Mouse (Mus musculus): ENCODE measurements at regions not wholly inside any gene's neighbourhood (a gene's known extent, or its start where the extent isn't known, plus 50 kb on each side); places are given as distances from the start of the nearest gene placed in this dataset.
A peak's percentile ranks its signal among the peaks of the same experiment; 100 is the strongest.

DNA sequence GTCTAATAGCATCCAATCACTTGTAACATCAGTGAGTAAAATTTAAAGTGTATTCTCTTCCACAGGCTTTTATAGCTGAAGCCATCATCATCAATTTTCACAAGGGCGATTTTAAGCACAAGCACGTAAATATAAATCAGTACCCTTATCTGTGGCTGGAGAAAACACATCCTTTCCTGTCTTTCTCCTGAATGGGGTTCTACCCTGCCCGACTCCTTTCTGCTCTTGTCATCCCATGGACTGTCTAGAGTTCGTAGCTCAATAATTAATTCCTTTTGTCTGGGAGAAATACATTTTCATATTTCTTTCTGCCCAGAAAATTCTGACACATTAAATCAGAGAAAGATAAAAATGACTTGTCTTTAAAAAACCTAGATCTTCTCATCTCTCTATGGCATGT, 482.7 kb upstream of the Gpc5 start:
- Histone ChIP-seq H3K9ac (ENCODE audit: low read depth, low read length) (no peak overlapping the region), H3K36me3 (ENCODE audit: control insufficient read depth, insufficient read depth, low read length) (no peaks in the 10 kb centered on the region), H3K4me2 (replicated peaks; ENCODE audit: low read depth, low read length) (no peak overlapping the region), H3K27ac (ENCODE audit: low read depth, low read length) (no peak overlapping the region), H3K27me3 (ENCODE audit: control insufficient read depth, insufficient read depth, low read length) (no peaks in the 10 kb centered on the region), H3K4me1 (ENCODE audit: control insufficient read depth, insufficient read depth, low read length) (no peaks in the 10 kb centered on the region), H3K9me3 (ENCODE audit: control insufficient read depth, low read length) (no peaks in the 10 kb centered on the region), H3K4me3 (ENCODE audit: low read length) (no peak overlapping the region)
- no peak for ATAC-seq (ENCODE audit: low FRiP score, low TSS enrichment)
- WGBS, result 64% methylated on average over 4 of the region's 4 CpGs

- Histone ChIP-seq H3K4me3 (ENCODE audit: low read length) (no peak overlapping the region), H3K9ac (ENCODE audit: low read depth, low read length) (no peak overlapping the region), H3K27me3 (ENCODE audit: control insufficient read depth, insufficient read depth, low read length) (no peaks in the 10 kb centered on the region), H3K4me2 (replicated peaks; ENCODE audit: low read depth, low read length) (no peak overlapping the region), H3K36me3 (ENCODE audit: control insufficient read depth, insufficient read depth, low read length) (no peaks in the 10 kb centered on the region), H3K9me3 (ENCODE audit: control insufficient read depth, low read length) (no peaks in the 10 kb centered on the region), H3K4me1 (ENCODE audit: control insufficient read depth, insufficient read depth, low read length) (no peaks in the 10 kb centered on the region), H3K27ac (ENCODE audit: low read depth, low read length) (no peak overlapping the region)
- no peak for ATAC-seq (ENCODE audit: low FRiP score, low TSS enrichment)
- WGBS, result 64% methylated on average over 1 of the region's 1 CpGs
Measured at GRCm38 (mm10) chr14:114612400-114612799, 479.6 kb upstream of the Gpc5 start.

DNA sequence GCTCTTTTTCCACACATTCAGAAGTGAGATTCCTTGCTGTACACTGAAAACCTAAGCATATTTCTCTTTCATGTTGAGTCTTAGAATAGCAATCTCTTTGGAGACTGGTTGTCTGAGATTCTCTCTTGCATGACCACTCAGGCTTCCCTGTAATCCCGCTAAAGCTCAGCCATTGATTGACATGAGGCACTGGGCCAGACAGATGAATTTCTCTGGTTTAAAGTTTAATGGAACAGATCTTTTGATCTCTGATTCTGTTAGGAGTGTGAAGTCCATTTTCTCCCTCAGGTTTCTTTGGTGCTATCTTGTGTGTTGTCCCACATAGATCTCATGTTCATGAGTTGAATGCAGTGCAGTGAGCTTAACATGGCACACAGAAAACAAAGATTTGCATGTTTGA, 435.4 kb upstream of the Gpc5 start:
- H3K4me3 ChIP-seq (ENCODE audit: low read length), result no peak overlapping the region
- no peak overlapping the region for H3K9ac ChIP-seq (ENCODE audit: low read depth, low read length)
- no peaks in the 10 kb centered on the region for H3K4me1 ChIP-seq (ENCODE audit: control insufficient read depth, insufficient read depth, low read length)
- WGBS, result 67% methylated on average over 1 of the region's 1 CpGs
- H3K27ac ChIP-seq (ENCODE audit: low read depth, low read length), result no peak overlapping the region
- H3K27me3 ChIP-seq (ENCODE audit: control insufficient read depth, insufficient read depth, low read length), result no peaks in the 10 kb centered on the region
- no peaks in the 10 kb centered on the region for H3K9me3 ChIP-seq (ENCODE audit: control insufficient read depth, low read length)
- peak; percentile 43; the same call in 1 of the 2 replicates for ATAC-seq (ENCODE audit: low FRiP score, low TSS enrichment)
- H3K36me3 ChIP-seq (ENCODE audit: control insufficient read depth, insufficient read depth, low read length), result no peaks in the 10 kb centered on the region
- H3K4me2 ChIP-seq (replicated peaks; ENCODE audit: low read depth, low read length), result no peak overlapping the region

DNA sequence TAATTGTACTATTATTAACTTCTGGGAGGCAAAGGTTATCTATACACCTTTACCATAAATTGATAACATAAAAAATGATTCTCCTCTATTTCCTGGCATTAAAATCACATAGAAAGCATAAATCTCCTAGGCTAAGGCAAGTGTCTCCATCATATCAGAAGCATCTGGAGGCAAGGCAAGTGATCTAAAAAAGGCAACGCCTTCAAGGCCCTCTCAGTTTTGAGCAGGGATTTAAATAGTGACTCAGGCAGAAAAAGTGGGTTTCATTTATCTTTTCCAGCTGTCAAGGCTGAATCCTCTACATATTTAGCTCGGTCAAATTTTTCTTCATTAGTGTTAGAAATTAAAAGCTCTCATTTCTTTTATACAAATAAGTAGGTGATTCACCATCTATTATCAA, 430.0 kb upstream of the Gpc5 start:
- Histone ChIP-seq H3K36me3 (ENCODE audit: control insufficient read depth, insufficient read depth, low read length) (no peaks in the 10 kb centered on the region), H3K4me3 (ENCODE audit: low read length) (no peak overlapping the region), H3K4me1 (ENCODE audit: control insufficient read depth, insufficient read depth, low read length) (no peaks in the 10 kb centered on the region), H3K27ac (ENCODE audit: low read depth, low read length) (no peak overlapping the region), H3K4me2 (replicated peaks; ENCODE audit: low read depth, low read length) (no peak overlapping the region), H3K9me3 (ENCODE audit: control insufficient read depth, low read length) (no peaks in the 10 kb centered on the region), H3K27me3 (ENCODE audit: control insufficient read depth, insufficient read depth, low read length) (no peaks in the 10 kb centered on the region), H3K9ac (ENCODE audit: low read depth, low read length) (no peak overlapping the region)
- ATAC-seq (ENCODE audit: low FRiP score, low TSS enrichment), result no peak
- 82% methylated on average over 2 of the region's 2 CpGs for WGBS

DNA sequence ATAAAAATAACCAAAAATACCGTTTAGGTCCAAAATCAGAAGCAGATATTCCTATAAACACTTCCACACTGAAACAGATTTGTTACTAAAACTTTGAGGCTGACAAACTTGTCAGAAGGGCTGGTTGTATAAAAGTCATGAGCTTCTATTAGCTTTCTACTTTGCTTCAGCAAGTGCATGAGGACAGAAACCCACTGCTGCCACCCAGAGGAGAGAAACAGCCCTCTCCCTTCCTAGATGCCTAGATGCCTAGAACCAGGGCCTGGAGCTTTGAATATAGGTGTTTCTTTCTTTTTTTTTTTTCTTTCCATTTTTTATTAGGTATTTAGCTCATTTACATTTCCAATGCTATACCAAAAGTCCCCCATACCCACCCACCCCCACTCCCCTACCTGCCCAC, 406.9 kb upstream of the Gpc5 start:
- 70% methylated on average over 1 of the region's 1 CpGs for WGBS

DNA sequence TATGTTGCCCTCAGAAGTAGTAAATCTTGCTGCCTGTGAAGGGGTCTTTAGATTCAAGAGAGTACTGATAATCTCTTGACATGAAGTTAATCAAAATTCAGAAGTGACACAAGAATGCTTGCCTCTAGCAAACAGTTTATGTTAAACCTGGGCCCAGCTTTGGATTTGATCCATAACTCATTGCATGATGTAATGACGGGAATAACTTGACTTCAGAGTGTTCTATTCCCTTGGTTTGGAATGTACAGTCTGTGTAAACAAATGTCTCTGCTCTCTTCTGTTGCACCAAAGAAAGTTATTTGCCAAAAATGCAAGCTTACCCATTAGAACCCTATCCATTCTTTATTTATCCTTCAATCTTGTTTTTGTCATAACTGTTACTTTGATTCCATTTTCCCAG, 397.1 kb upstream of the Gpc5 start:
- Histone ChIP-seq H3K9me3 (ENCODE audit: control insufficient read depth, low read length) (no peaks in the 10 kb centered on the region), H3K4me2 (replicated peaks; ENCODE audit: low read depth, low read length) (no peak overlapping the region), H3K4me3 (ENCODE audit: low read length) (no peak overlapping the region), H3K4me1 (ENCODE audit: control insufficient read depth, insufficient read depth, low read length) (no peaks in the 10 kb centered on the region), H3K27me3 (ENCODE audit: control insufficient read depth, insufficient read depth, low read length) (no peaks in the 10 kb centered on the region), H3K36me3 (ENCODE audit: control insufficient read depth, insufficient read depth, low read length) (no peaks in the 10 kb centered on the region), H3K9ac (ENCODE audit: low read depth, low read length) (no peak overlapping the region), H3K27ac (ENCODE audit: low read depth, low read length) (no peak overlapping the region)
- ATAC-seq (ENCODE audit: low FRiP score, low TSS enrichment), result no peak
- 69% methylated on average over 1 of the region's 1 CpGs for WGBS

More for the DNA sequence above, 406.9 kb upstream of the Gpc5 start:
- no peak overlapping the region for H3K4me2 ChIP-seq (replicated peaks; ENCODE audit: low read depth, low read length)
- no peak overlapping the region for H3K9ac ChIP-seq (ENCODE audit: low read depth, low read length)
- H3K4me3 ChIP-seq (ENCODE audit: low read length), result no peak overlapping the region
- H3K4me1 ChIP-seq (ENCODE audit: control insufficient read depth, insufficient read depth, low read length), result no peaks in the 10 kb centered on the region
- H3K27me3 ChIP-seq (ENCODE audit: control insufficient read depth, insufficient read depth, low read length), result no peaks in the 10 kb centered on the region
- no peak for ATAC-seq (ENCODE audit: low FRiP score, low TSS enrichment)
- H3K27ac ChIP-seq (ENCODE audit: low read depth, low read length), result no peak overlapping the region
- H3K36me3 ChIP-seq (ENCODE audit: control insufficient read depth, insufficient read depth, low read length), result no peaks in the 10 kb centered on the region
- no peaks in the 10 kb centered on the region for H3K9me3 ChIP-seq (ENCODE audit: control insufficient read depth, low read length)

DNA sequence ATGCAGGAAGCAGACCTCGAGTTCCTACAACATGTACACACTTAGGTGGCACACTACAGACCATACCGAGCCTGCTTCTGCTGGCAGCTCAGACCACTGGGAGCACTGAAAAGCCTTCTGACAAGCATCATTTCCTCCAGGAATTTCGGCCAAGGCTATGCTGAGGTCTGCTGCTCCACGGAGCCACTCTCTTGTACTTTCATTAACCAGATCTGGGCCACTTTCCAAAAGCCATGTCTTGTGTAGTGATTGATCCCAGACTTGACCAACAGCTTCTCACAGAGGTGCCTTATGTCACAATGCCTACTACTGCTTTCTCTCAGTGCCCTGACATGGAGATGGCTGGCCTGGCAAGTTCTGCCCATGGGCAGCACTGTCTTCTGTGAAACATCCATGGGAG, 394.5 kb upstream of the Gpc5 start:
- ATAC-seq (ENCODE audit: low FRiP score, low TSS enrichment), result no peak

GRCm38 (mm10) chr14:114723080-114723479, 368.9 kb upstream of the Gpc5 start:
- Histone ChIP-seq H3K27me3 (ENCODE audit: control insufficient read depth, insufficient read depth, low read length) (no peaks in the 10 kb centered on the region), H3K4me3 (ENCODE audit: low read length) (no peak overlapping the region), H3K9ac (ENCODE audit: low read depth, low read length) (no peak overlapping the region), H3K36me3 (ENCODE audit: control insufficient read depth, insufficient read depth, low read length) (no peaks in the 10 kb centered on the region), H3K4me1 (ENCODE audit: control insufficient read depth, insufficient read depth, low read length) (no peaks in the 10 kb centered on the region), H3K9me3 (ENCODE audit: control insufficient read depth, low read length) (no peaks in the 10 kb centered on the region), H3K27ac (ENCODE audit: low read depth, low read length) (no peak overlapping the region), H3K4me2 (replicated peaks; ENCODE audit: low read depth, low read length) (no peak overlapping the region)
- ATAC-seq (ENCODE audit: low FRiP score, low TSS enrichment), result no peak
- 61% methylated on average over 1 of the region's 1 CpGs for WGBS

More for the DNA sequence above, 394.5 kb upstream of the Gpc5 start:
- 66% methylated on average over 4 of the region's 4 CpGs for WGBS
- H3K9me3 ChIP-seq (ENCODE audit: control insufficient read depth, low read length), result no peaks in the 10 kb centered on the region
- H3K27ac ChIP-seq (ENCODE audit: low read depth, low read length), result no peak overlapping the region
- no peak overlapping the region for H3K4me3 ChIP-seq (ENCODE audit: low read length)
- H3K27me3 ChIP-seq (ENCODE audit: control insufficient read depth, insufficient read depth, low read length), result no peaks in the 10 kb centered on the region
- H3K36me3 ChIP-seq (ENCODE audit: control insufficient read depth, insufficient read depth, low read length), result no peaks in the 10 kb centered on the region
- H3K9ac ChIP-seq (ENCODE audit: low read depth, low read length), result no peak overlapping the region
- no peaks in the 10 kb centered on the region for H3K4me1 ChIP-seq (ENCODE audit: control insufficient read depth, insufficient read depth, low read length)
- no peak overlapping the region for H3K4me2 ChIP-seq (replicated peaks; ENCODE audit: low read depth, low read length)

DNA sequence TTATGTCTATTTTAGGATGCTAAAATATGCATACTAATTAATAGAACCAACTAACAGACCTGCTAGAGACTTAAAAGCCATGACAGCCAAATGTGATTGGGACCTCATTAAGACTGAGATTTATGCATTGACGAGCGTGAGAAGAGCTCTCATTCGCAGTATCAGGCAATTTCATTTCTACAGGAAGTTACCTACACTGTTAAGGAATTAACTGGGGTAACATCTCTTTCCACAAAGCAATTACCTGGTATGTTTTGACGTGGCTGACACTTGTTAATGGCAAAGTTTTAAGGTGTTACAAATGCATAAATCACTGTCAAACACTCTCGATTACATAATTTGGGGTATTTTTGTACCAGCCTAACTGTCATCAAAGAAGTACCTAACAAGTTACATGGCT, 324.7 kb upstream of the Gpc5 start:
- Histone ChIP-seq H3K27me3 (ENCODE audit: control insufficient read depth, insufficient read depth, low read length) (no peaks in the 10 kb centered on the region), H3K9ac (ENCODE audit: low read depth, low read length) (no peak overlapping the region), H3K27ac (ENCODE audit: low read depth, low read length) (no peak overlapping the region), H3K4me2 (replicated peaks; ENCODE audit: low read depth, low read length) (no peak overlapping the region), H3K4me1 (ENCODE audit: control insufficient read depth, insufficient read depth, low read length) (no peaks in the 10 kb centered on the region), H3K9me3 (ENCODE audit: control insufficient read depth, low read length) (no peaks in the 10 kb centered on the region), H3K4me3 (ENCODE audit: low read length) (no peak overlapping the region), H3K36me3 (ENCODE audit: control insufficient read depth, insufficient read depth, low read length) (no peaks in the 10 kb centered on the region)
- ATAC-seq (ENCODE audit: low FRiP score, low TSS enrichment), result no peak
- 76% methylated on average over 5 of the region's 5 CpGs for WGBS

GRCm38 (mm10) chr14:114776723-114777122, 315.3 kb upstream of the Gpc5 start:
- Histone ChIP-seq H3K4me2 (replicated peaks; ENCODE audit: low read depth, low read length) (no peak overlapping the region), H3K9me3 (ENCODE audit: control insufficient read depth, low read length) (no peaks in the 10 kb centered on the region), H3K36me3 (ENCODE audit: control insufficient read depth, insufficient read depth, low read length) (no peaks in the 10 kb centered on the region), H3K4me1 (ENCODE audit: control insufficient read depth, insufficient read depth, low read length) (no peaks in the 10 kb centered on the region), H3K9ac (ENCODE audit: low read depth, low read length) (no peak overlapping the region), H3K27ac (ENCODE audit: low read depth, low read length) (no peak overlapping the region), H3K27me3 (ENCODE audit: control insufficient read depth, insufficient read depth, low read length) (no peaks in the 10 kb centered on the region), H3K4me3 (ENCODE audit: low read length) (no peak overlapping the region)
- 69% methylated on average over 2 of the region's 2 CpGs for WGBS
- no peak for ATAC-seq (ENCODE audit: low FRiP score, low TSS enrichment)

Data from kidney, embryonic 14.5 days (tissue).